ENCODE assay signal across 12 mouse cellular contexts in the genomic region with DNA sequence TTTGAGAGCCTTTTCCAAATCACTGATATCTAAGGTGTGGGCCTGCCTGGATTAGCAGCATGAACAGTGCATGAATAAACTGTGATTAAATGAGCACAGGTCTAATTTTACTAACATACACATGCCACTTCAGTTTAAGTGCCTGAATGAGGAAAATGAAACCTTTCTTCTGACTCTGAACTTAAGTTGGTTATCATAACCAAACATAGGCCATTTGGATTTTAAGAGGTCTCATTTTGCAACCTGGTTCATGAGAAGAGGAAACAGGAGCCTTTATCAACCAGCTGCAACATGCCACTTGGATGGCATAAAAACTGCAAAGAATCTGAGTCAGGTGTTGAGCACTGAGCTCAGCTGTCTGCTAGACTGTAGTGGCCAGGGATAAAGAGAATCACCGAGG. TPM values are rescaled to one million over a fixed set of nuclear protein-coding genes. Genes with fewer than 3 reads are reported as not detected.
DNase-seq lines count a peak whose midpoint lies in the region; ATAC-seq and TF ChIP-seq lines count a peak whose summit lies in the region.
"Had no signal": no experiment of that assay in that cellular context is flagged by ENCODE, and none has a peak within 500 bp of the region (broad histone marks: within the 10 kb centered on the region; RNA-seq: fewer than 3 reads in every experiment).

No protein-coding gene starts in this region.

- intact Hi-C loops in left cerebral cortex, postnatal 10 days (cut with DNase I): no loop called here

- 23% methylated on average over 1 of the region's 1 CpGs for WGBS in heart, embryonic 11.5 days (ENCODE audit: insufficient replicate concordance)
- 11% methylated on average over 1 of the region's 1 CpGs for WGBS in lung, embryonic 14.5 days
- 32% methylated on average over 1 of the region's 1 CpGs for WGBS in lung, adult 2 months
- WGBS in heart, embryonic 16.5 days: 26% methylated on average over 1 of the region's 1 CpGs
- WGBS in stomach, embryonic 15.5 days: 39% methylated on average over 1 of the region's 1 CpGs

- peak overlapping the region; percentile 71 for H3K27ac ChIP-seq in heart, embryonic 11.5 days (ENCODE audit: low read depth, low read length)
- peak overlapping the region; percentile 79 for H3K27ac ChIP-seq in lung, embryonic 14.5 days (ENCODE audit: low read depth)
- peak overlapping the region; percentile 94 for H3K27ac ChIP-seq in heart, embryonic 16.5 days (ENCODE audit: low read length)
- H3K27ac ChIP-seq in stomach, embryonic 15.5 days: peak overlapping the region; percentile 62; the same call in 1 of the 2 replicates
- H3K27ac ChIP-seq: forebrain, embryonic 10.5 days had no signal

- no peaks in the 10 kb centered on the region for H3K9me3 ChIP-seq in heart, embryonic 11.5 days (replicated peaks; ENCODE audit: control insufficient read depth, low read length)
- no peaks in the 10 kb centered on the region for H3K9me3 ChIP-seq in lung, embryonic 14.5 days (ENCODE audit: low read depth, low read length)
- H3K9me3 ChIP-seq in heart, embryonic 16.5 days (replicated peaks; ENCODE audit: control insufficient read depth, low read length): no peaks in the 10 kb centered on the region
- no peaks in the 10 kb centered on the region for H3K9me3 ChIP-seq in stomach, embryonic 15.5 days
- H3K9me3 ChIP-seq: forebrain, embryonic 10.5 days had no signal

- ATAC-seq in heart, embryonic 11.5 days (replicated peaks; ENCODE audit: insufficient number of reproducible peaks, low FRiP score, low TSS enrichment): no peak
- ATAC-seq in lung, embryonic 14.5 days (ENCODE audit: insufficient read depth): peak; percentile 28; the same call in 1 of the 2 replicates
- no peak for ATAC-seq in heart, embryonic 16.5 days (replicated peaks; ENCODE audit: extremely low read depth, insufficient read depth, low FRiP score)
- no peak for ATAC-seq in stomach, embryonic 15.5 days (ENCODE audit: insufficient read depth, low FRiP score, low read depth)
- ATAC-seq: inflammation-experienced regulatory T-cells, adult 6 months had no signal

- no peaks in the 10 kb centered on the region for H3K36me3 ChIP-seq in heart, embryonic 11.5 days (ENCODE audit: control insufficient read depth, insufficient read depth, low read length)
- no peaks in the 10 kb centered on the region for H3K36me3 ChIP-seq in lung, embryonic 14.5 days (ENCODE audit: insufficient read depth)
- H3K36me3 ChIP-seq in heart, embryonic 16.5 days (ENCODE audit: control insufficient read depth, insufficient read depth): no peaks in the 10 kb centered on the region
- no peaks in the 10 kb centered on the region for H3K36me3 ChIP-seq in stomach, embryonic 15.5 days
- H3K36me3 ChIP-seq: forebrain, embryonic 10.5 days had no signal

- no peak overlapping the region for H3K9ac ChIP-seq in heart, embryonic 11.5 days (ENCODE audit: low read depth, low read length)
- no peak overlapping the region for H3K9ac ChIP-seq in lung, embryonic 14.5 days
- H3K9ac ChIP-seq in heart, embryonic 16.5 days (ENCODE audit: low read length): peak overlapping the region; percentile 25; the same call in 1 of the 2 replicates
- H3K9ac ChIP-seq in stomach, embryonic 15.5 days: no peak overlapping the region

- no peaks in the 10 kb centered on the region for H3K27me3 ChIP-seq in heart, embryonic 11.5 days (ENCODE audit: control insufficient read depth, insufficient read depth, low read length)
- no peaks in the 10 kb centered on the region for H3K27me3 ChIP-seq in lung, embryonic 14.5 days (ENCODE audit: insufficient read depth, low read length)
- H3K27me3 ChIP-seq in heart, embryonic 16.5 days (ENCODE audit: control insufficient read depth, insufficient read depth, low read length): no peaks in the 10 kb centered on the region
- no peaks in the 10 kb centered on the region for H3K27me3 ChIP-seq in stomach, embryonic 15.5 days (replicated peaks)
- H3K27me3 ChIP-seq: CH12.LX had no signal

- no peak for TF ChIP-seq CTCF in lung, embryonic 14.5 days (IDR thresholded peaks at IDR 0.05; ENCODE audit: low read depth)
- TF ChIP-seq CTCF in lung, adult 2 months (IDR thresholded peaks at IDR 0.05; ENCODE audit: insufficient read depth, low read length): no peak

- peak overlapping the region; percentile 19; the same call in 1 of the 2 replicates for H3K4me2 ChIP-seq in heart, embryonic 11.5 days
- H3K4me2 ChIP-seq in lung, embryonic 14.5 days: no peak overlapping the region
- peak overlapping the region; percentile 24; the same call in 1 of the 2 replicates for H3K4me2 ChIP-seq in heart, embryonic 16.5 days (ENCODE audit: low read depth, low read length)
- H3K4me2 ChIP-seq in stomach, embryonic 15.5 days: no peak overlapping the region

- no peak for TF ChIP-seq POLR2A in lung, adult 2 months (IDR thresholded peaks at IDR 0.05; ENCODE audit: borderline replicate concordance, extremely low read depth, low read depth, low read length)

- DNase-seq in heart, adult 8-10 months (ENCODE audit: low spot score): no peak
- peak; percentile 16 for DNase-seq in lung, embryonic 14.5 days
- no peak for DNase-seq in lung, adult 2 months
- no peak for DNase-seq in left cerebral cortex, postnatal 10 days (ENCODE audit: extremely low spot score in 1 of 2, low spot score in 2 of 2)
- DNase-seq: gastrocnemius, postnatal 36 days; right cerebral cortex, postnatal 25 days had no signal

- peaks cover 17% of the 10 kb centered on the region for H3K4me1 ChIP-seq in heart, embryonic 11.5 days (ENCODE audit: control insufficient read depth, insufficient read depth, low read length)
- H3K4me1 ChIP-seq in lung, embryonic 14.5 days (ENCODE audit: insufficient read depth): peaks cover 10% of the 10 kb centered on the region; the same call in 1 of the 2 replicates
- H3K4me1 ChIP-seq in lung, adult 2 months (ENCODE audit: control insufficient read depth, insufficient read depth, low read length): peaks cover 16% of the 10 kb centered on the region
- H3K4me1 ChIP-seq in heart, embryonic 16.5 days (ENCODE audit: control insufficient read depth, insufficient read depth, low read length): peaks cover 35% of the 10 kb centered on the region
- H3K4me1 ChIP-seq in stomach, embryonic 15.5 days: peaks cover 6% of the 10 kb centered on the region; the same call in 1 of the 2 replicates
- H3K4me1 ChIP-seq: forebrain, embryonic 10.5 days had no signal

- no peak overlapping the region for H3K4me3 ChIP-seq in heart, embryonic 11.5 days (ENCODE audit: low read depth, low read length)
- H3K4me3 ChIP-seq in lung, embryonic 14.5 days (ENCODE audit: low read depth, low read length): no peak overlapping the region
- H3K4me3 ChIP-seq in lung, adult 2 months (replicated peaks; ENCODE audit: extremely low read depth, low read depth, low read length): no peak overlapping the region
- H3K4me3 ChIP-seq in heart, embryonic 16.5 days (ENCODE audit: low read length): no peak overlapping the region
- H3K4me3 ChIP-seq in stomach, embryonic 15.5 days (replicated peaks): no peak overlapping the region
- H3K4me3 ChIP-seq: forebrain, embryonic 10.5 days had no signal

RNA-seq across cellular contexts. Expression of a gene that starts 16.7 kb away (rescaled TPM):
- 4.0 and 5.3 TPM in 2 replicates for polyA plus RNA-seq in heart, embryonic 11.5 days (2014; fragmentation: Nextera tagmentation; extraction: Ambion mirVana)
- total RNA-seq in heart, adult 8-10 months (2022): 10 to 100 TPM; 27.2 to 38.9 (median 31.8) TPM
- polyA plus RNA-seq in lung, embryonic 14.5 days (2014; fragmentation: Nextera tagmentation; extraction: Ambion mirVana): 3.3 and 4.4 TPM in 2 replicates
- polyA plus RNA-seq in lung, adult 2 months (2012; rRNA removed): 23.1 and 30.9 TPM in 2 replicates
- 4.9 and 5.4 TPM in 2 replicates for polyA plus RNA-seq in heart, embryonic 16.5 days (2015; fragmentation: Nextera tagmentation; extraction: Ambion mirVana)
- 3.8 and 4.4 TPM in 2 replicates for polyA plus RNA-seq in stomach, embryonic 15.5 days (2015; fragmentation: Nextera tagmentation; extraction: Ambion mirVana)
- total RNA-seq in left cerebral cortex, postnatal 10 days (2021): 10 to 100 TPM; 27.8 to 29.0 TPM

Comparison
In these comparisons a context has a peak if more than half of its experiments do, and no peak if none do; other contexts are left out.
1. H3K4me2 ChIP-seq: peak in heart, embryonic 11.5 days (single experiment) and heart, embryonic 16.5 days (single experiment); none in lung, embryonic 14.5 days (single experiment) and stomach, embryonic 15.5 days (single experiment).
2. Peak in every context shown above with its lines, with median percentiles within 50 percentile points of each other: H3K27ac ChIP-seq.